In genomic region chr10:53597121-53597881, GRCm38 (mm10) we compare ENCODE assay signal across 8 mouse cellular contexts. TPM values are rescaled to one million over a fixed set of nuclear protein-coding genes. Genes with fewer than 3 reads are reported as not detected.
DNase-seq lines count a peak whose midpoint lies in the region; ATAC-seq lines count a peak whose summit lies in the region.

No protein-coding gene starts in this region.

- H3K4me1 ChIP-seq in embryonic facial prominence, embryonic 14.5 days (ENCODE audit: control insufficient read depth, insufficient read depth, low read length): peaks cover 26% of the 10 kb centered on the region
- peaks cover 33% of the 10 kb centered on the region for H3K4me1 ChIP-seq in liver, embryonic 13.5 days (replicated peaks)

- DNase-seq in adrenal gland, adult (ENCODE audit: inconsistent age in 2 of 2, low spot score in 1 of 2): peak; percentile 64 to 80
- no peak for DNase-seq in adrenal gland, adult 8-10 months
- peak; percentile 47 for DNase-seq in embryonic facial prominence, embryonic 14.5 days (ENCODE audit: low spot score)
- peak; percentile 12 to 26 for DNase-seq in heart, adult 9 months (ENCODE audit: low spot score in 2 of 2)
- peak; percentile 31 for DNase-seq in kidney, adult 9 months
- DNase-seq in liver, embryonic 13.5 days: peak; percentile 42
- DNase-seq in naive thymus-derived CD4-positive, alpha-beta T cell, adult 2 months (ENCODE audit: low read depth): peak; percentile 51
- DNase-seq in splenic B cell, adult 2 months (ENCODE audit: low read depth, low spot score): peak; percentile 53

- peak overlapping the region; percentile 98 for H3K9ac ChIP-seq in embryonic facial prominence, embryonic 14.5 days (ENCODE audit: low read depth, low read length)
- H3K9ac ChIP-seq in liver, embryonic 13.5 days: peak overlapping the region; percentile 98

- peak overlapping the region; percentile 99 for H3K27ac ChIP-seq in embryonic facial prominence, embryonic 14.5 days (replicated peaks; ENCODE audit: low read depth, low read length)
- peak overlapping the region; percentile 98 for H3K27ac ChIP-seq in liver, embryonic 13.5 days

- H3K9me3 ChIP-seq in embryonic facial prominence, embryonic 14.5 days (ENCODE audit: control insufficient read depth, low read length): no peaks in the 10 kb centered on the region
- H3K9me3 ChIP-seq in liver, embryonic 13.5 days (replicated peaks): no peaks in the 10 kb centered on the region

- H3K4me3 ChIP-seq in embryonic facial prominence, embryonic 14.5 days (ENCODE audit: low read depth, low read length): peak overlapping the region; percentile 95
- peak overlapping the region; percentile 96 for H3K4me3 ChIP-seq in liver, embryonic 13.5 days (replicated peaks)

- ATAC-seq in embryonic facial prominence, embryonic 14.5 days (ENCODE audit: low read depth): peak; percentile 12
- ATAC-seq in liver, embryonic 13.5 days (ENCODE audit: low read depth): peak; percentile 30

- H3K4me2 ChIP-seq in embryonic facial prominence, embryonic 14.5 days (ENCODE audit: low read depth, low read length): peak overlapping the region; percentile 74
- peak overlapping the region; percentile 89 for H3K4me2 ChIP-seq in liver, embryonic 13.5 days

- WGBS in embryonic facial prominence, embryonic 14.5 days: under 1% methylated on average over 44 of the region's 99 CpGs
- WGBS in liver, embryonic 13.5 days (ENCODE audit: insufficient replicate concordance): under 1% methylated on average over 98 of the region's 99 CpGs

- H3K27me3 ChIP-seq in embryonic facial prominence, embryonic 14.5 days (replicated peaks; ENCODE audit: control insufficient read depth, insufficient read depth, low read length): no peaks in the 10 kb centered on the region
- no peaks in the 10 kb centered on the region for H3K27me3 ChIP-seq in liver, embryonic 13.5 days
- H3K27me3 ChIP-seq in splenic B cell, adult 2 months (ENCODE audit: control insufficient read depth, insufficient read depth, low read length, poor library complexity, severe bottlenecking): no peaks in the 10 kb centered on the region

- H3K36me3 ChIP-seq in embryonic facial prominence, embryonic 14.5 days (ENCODE audit: control insufficient read depth, insufficient read depth, low read length): peaks cover 16% of the 10 kb centered on the region
- H3K36me3 ChIP-seq in liver, embryonic 13.5 days: peaks cover 11% of the 10 kb centered on the region
- no peaks in the 10 kb centered on the region for H3K36me3 ChIP-seq in splenic B cell, adult 2 months (ENCODE audit: control insufficient read depth, insufficient read depth, low read length, poor library complexity, severe bottlenecking)

RNA-seq across cellular contexts. Expression of gene Asf1a, which starts 0.7 kb away (rescaled TPM):
- 10 to 100 TPM; 27.7 to 33.4 (median 31.0) TPM for total RNA-seq in adrenal gland, adult 8-10 months (2022)
- polyA plus RNA-seq in embryonic facial prominence, embryonic 14.5 days (2014; fragmentation: Nextera tagmentation; extraction: Ambion mirVana): 94.9 and 102 TPM in 2 replicates
- polyA plus RNA-seq in liver, embryonic 13.5 days (2015; fragmentation: Nextera tagmentation; extraction: Ambion mirVana): 120 and 132 TPM in 2 replicates

RNA-seq across cellular contexts. Expression of gene Mcm9, which starts 32.9 kb away (rescaled TPM):
- 10 to 100 TPM; 10.3 to 16.2 (median 13.9) TPM for total RNA-seq in adrenal gland, adult 8-10 months (2022)
- polyA plus RNA-seq in embryonic facial prominence, embryonic 14.5 days (2014; fragmentation: Nextera tagmentation; extraction: Ambion mirVana): 9.6 and 12.7 TPM in 2 replicates
- polyA plus RNA-seq in liver, embryonic 13.5 days (2015; fragmentation: Nextera tagmentation; extraction: Ambion mirVana): 6.4 and 6.6 TPM in 2 replicates
